Mouse (Mus musculus) G1E (cell line): ENCODE data around the gene Svbp.

ENCODE experiments used
- CTCF ChIP-seq: IDR thresholded peaks from 2 replicates; pipeline ENCODE4 v1.5.1; 2012; ENCODE audit warnings: low read depth, low read length, inconsistent platforms, mixed read lengths
- GATA1 ChIP-seq: IDR thresholded peaks from 2 replicates; pipeline ENCODE4 v1.6.1; 2012; ENCODE audit warnings: borderline replicate concordance, low read length, inconsistent platforms, mixed read lengths
- GATA2 ChIP-seq: IDR thresholded peaks from 2 replicates; pipeline ENCODE4 v1.6.1; 2012; ENCODE audit warnings: low read depth, low read length, inconsistent platforms, borderline replicate concordance
- POLR2AphosphoS5 ChIP-seq: IDR thresholded peaks from 2 replicates; pipeline ENCODE4 v1.6.1; 2012; ENCODE audit warnings: low read depth, low read length, inconsistent platforms; ENCODE audit not compliant: insufficient replicate concordance
- TAL1 ChIP-seq: conservative IDR thresholded peaks from 2 replicates; pipeline ENCODE4 v1.6.1; 2012; ENCODE audit warnings: low read depth, low read length, inconsistent platforms, mixed read lengths

GRCm38 (mm10) chr4:119247462-119248235 lies 52.5 kb downstream of the Svbp start:
- TF ChIP-seq CTCF = 0 out of 2 replicates have a peak, but pooled peaks have one; percentile 9
- no peak for TF ChIP-seq POLR2AphosphoS5
- TF ChIP-seq GATA1 = no peak
- TF ChIP-seq TAL1 = no peak
- TF ChIP-seq GATA2 = no peak
